Mouse (Mus musculus) MEL (cell line): ENCODE data around the gene Ror1.

ENCODE experiments used
- CTCF ChIP-seq, 3 experiments: IDR thresholded peaks in 2 of 3; conservative IDR thresholded peaks in 1 of 3; 2 replicates each; pipeline ENCODE4 v1.5.1; 2011 to 2012; ENCODE audit warnings: low read length in 3 of 3, low read depth in 2 of 3, mild to moderate bottlenecking in 2 of 3, improper control_type of control experiment in 1 of 3, inconsistent platforms in 1 of 3, mixed read lengths in 1 of 3, moderate library complexity in 1 of 3; ENCODE audit not compliant: control insufficient read depth in 1 of 3, insufficient read depth in 1 of 3, poor library complexity in 1 of 3, severe bottlenecking in 1 of 3
- ETS1 ChIP-seq: IDR thresholded peaks from 2 replicates; pipeline ENCODE4 v1.6.1; 2012; ENCODE audit warnings: low read depth, mild to moderate bottlenecking, inconsistent platforms, low read length, improper control_type of control experiment, moderate library complexity
- MAFK ChIP-seq: IDR thresholded peaks from 2 replicates; pipeline ENCODE4 v1.6.1; 2011; ENCODE audit warnings: low read depth, mild to moderate bottlenecking, low read length, improper control_type of control experiment, borderline replicate concordance
- MXI1 ChIP-seq: IDR thresholded peaks from 2 replicates; pipeline ENCODE4 v1.6.1; 2011; ENCODE audit warnings: mild to moderate bottlenecking, low read depth, low read length, improper control_type of control experiment
- POLR2A ChIP-seq, 2 experiments: IDR thresholded peaks; 2 replicates each; pipeline ENCODE4 v1.6.1; 2011 to 2012; ENCODE audit warnings: low read length in 2 of 2, mild to moderate bottlenecking in 2 of 2, control low read depth in 1 of 2, improper control_type of control experiment in 1 of 2, low read depth in 1 of 2, moderate library complexity in 1 of 2; ENCODE audit not compliant: control insufficient read depth in 1 of 2, insufficient read depth in 1 of 2, poor library complexity in 1 of 2
- SMC3 ChIP-seq: IDR thresholded peaks from 2 replicates; pipeline ENCODE4 v1.6.1; 2011; ENCODE audit warnings: low read depth, low read length, improper control_type of control experiment
- TAL1 ChIP-seq: IDR thresholded peaks from 2 replicates; pipeline ENCODE4 v1.6.1; 2012; ENCODE audit warnings: mild to moderate bottlenecking, inconsistent platforms, low read length, moderate library complexity, mixed read lengths
- USF1 ChIP-seq: IDR thresholded peaks from 2 replicates; pipeline ENCODE4 v1.6.1; 2014; ENCODE audit warnings: low read depth, mild to moderate bottlenecking, inconsistent platforms, low read length, improper control_type of control experiment, moderate library complexity
- ZNF384 ChIP-seq: IDR thresholded peaks from 2 replicates; pipeline ENCODE4 v1.6.1; 2012; ENCODE audit warnings: low read depth, mild to moderate bottlenecking, inconsistent platforms, low read length, improper control_type of control experiment

- TF ChIP-seq ETS1 (no peak), CTCF (IDR thresholded peaks at IDR 0.05 in 2 of 3, conservative IDR thresholded peaks at IDR 0.05 in 1 of 3; ENCODE audit: control insufficient read depth in 1 of 3, insufficient read depth in 1 of 3, low read depth in 2 of 3, low read length in 3 of 3, poor library complexity in 1 of 3, severe bottlenecking in 1 of 3) (no peak), MXI1 (no peak), USF1 (no peak), MAFK (no peak), ZNF384 (no peak), TAL1 (no peak), POLR2A (IDR thresholded peaks at IDR 0.05; ENCODE audit: control insufficient read depth in 1 of 2, insufficient read depth in 1 of 2, low read depth in 1 of 2, low read length in 2 of 2, poor library complexity in 1 of 2) (no peak), SMC3 (no peak)
These were observed 351.3 kb downstream of the Ror1 start for GRCm38 (mm10) chr4:100446897-100447296.
